Mouse (Mus musculus) small intestine, adult 2 months (tissue): ENCODE results near the gene Phlpp1.

Experiments used
- CTCF ChIP-seq: fragments of 200-500 bp; IDR thresholded peaks from 2 replicates; pipeline ENCODE4 v1.5.1; 2012; ENCODE audit warnings: low read depth, mild to moderate bottlenecking, control low read depth, inconsistent platforms, low read length, moderate library complexity, mixed read lengths; ENCODE audit not compliant: insufficient replicate concordance, insufficient read length; ENCODE audit errors: extremely low read depth
- POLR2A ChIP-seq: fragments of 200-500 bp; IDR thresholded peaks from 2 replicates; pipeline ENCODE4 v1.6.1; 2012; ENCODE audit warnings: low read depth, mild to moderate bottlenecking, control low read depth, inconsistent platforms, low read length, moderate library complexity

DNA sequence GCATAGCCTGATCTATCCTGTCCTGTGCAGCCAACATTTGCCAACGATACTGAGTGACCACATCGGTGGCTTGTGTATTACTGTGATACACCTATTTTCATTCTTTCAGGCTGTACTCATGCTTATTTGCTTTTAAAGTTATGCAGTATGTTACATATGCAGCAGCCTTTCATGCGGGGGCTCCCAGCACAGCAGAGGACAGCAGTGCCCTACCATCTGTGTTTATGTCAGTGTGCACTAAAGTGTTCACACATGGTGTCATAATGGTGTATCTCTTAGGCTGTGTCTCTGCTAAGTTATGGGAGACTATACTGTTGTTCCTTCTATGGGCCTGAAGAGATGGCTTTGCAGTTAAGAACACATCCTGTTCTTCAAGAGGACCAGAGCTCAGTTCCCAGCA lies 45.0 kb upstream of the Phlpp1 start:
- no peak for TF ChIP-seq POLR2A
- no peak for TF ChIP-seq CTCF
